Mouse (Mus musculus) intestine, embryonic 14.5 days (tissue): ENCODE data around the gene Glud1. TPM values are rescaled to one million over a fixed set of nuclear protein-coding genes. Genes with fewer than 3 reads are reported as not detected.
A peak's percentile ranks its signal among the peaks of the same experiment; 100 is the strongest.

ENCODE experiments used
- ATAC-seq: fragments of 200-750 bp; cut with Nextera tagmentation; replicated peaks from 2 replicates; pipeline ENCODE4 v1.8.0; 2017; ENCODE audit warnings: low read depth, moderate number of reproducible peaks, moderate TSS enrichment, moderate library complexity; ENCODE audit not compliant: low FRiP score, low TSS enrichment
- DNase-seq: peaks from one replicate; pipeline ENCODE4 v3.0.0-alpha.2; 2018; ENCODE audit warnings: low spot score
- H3K27ac ChIP-seq: fragments of 300-500 bp; sonication (generic); 2 replicates; pipeline ENCODE4 v1.5.1; 2014; ENCODE audit warnings: low read depth, mild to moderate bottlenecking, control low read depth
- H3K27me3 ChIP-seq: fragments of 300-500 bp; sonication (generic); replicated peaks from 2 replicates; pipeline ENCODE4 v1.6.1; 2014; ENCODE audit warnings: low read length, control low read depth; ENCODE audit not compliant: control insufficient read depth, insufficient read depth
- H3K36me3 ChIP-seq: fragments of 300-500 bp; sonication (generic); 2 replicates; pipeline ENCODE4 v1.6.1; 2014; ENCODE audit warnings: low read length, control low read depth; ENCODE audit not compliant: control insufficient read depth, insufficient read depth
- H3K4me1 ChIP-seq: fragments of 300-500 bp; sonication (generic); replicated peaks from 2 replicates; pipeline ENCODE4 v1.6.1; 2014; ENCODE audit warnings: low read length, control low read depth, mixed read lengths; ENCODE audit not compliant: control insufficient read depth, insufficient read depth
- H3K4me2 ChIP-seq: fragments of 300-500 bp; sonication (generic); 2 replicates; pipeline ENCODE4 v1.6.1; 2014; ENCODE audit warnings: low read length
- H3K4me3 ChIP-seq: fragments of 300-500 bp; sonication (generic); 2 replicates; pipeline ENCODE4 v1.5.1; 2014; ENCODE audit warnings: low read depth, low read length, control low read depth, mixed read lengths
- H3K9ac ChIP-seq: fragments of 300-500 bp; sonication (generic); 2 replicates; pipeline ENCODE4 v1.6.1; 2014; ENCODE audit warnings: mild to moderate bottlenecking, low read length
- H3K9me3 ChIP-seq: fragments of 300-500 bp; sonication (generic); 2 replicates; pipeline ENCODE4 v1.6.1; 2016; ENCODE audit warnings: low read length, control low read depth; ENCODE audit not compliant: control insufficient read depth
- WGBS: fragments of 180-500 bp; shearing (Covaris S2); extraction: QIAGEN DNeasy Blood & Tissue Kit; methylation state at CpG from one replicate; pipeline ENCODE4 v1.1.7; 2014; 5-methylcytosine and 5-hydroxymethylcytosine counted together
- polyA plus RNA-seq: library from polyadenylated mRNA; unstranded; fragments of >200 nt; fragmentation: Nextera tagmentation; extraction: Ambion mirVana; gene quantifications from 2 replicates; pipeline ENCODE4 v1.2.1, GENCODE M21; 2014

Glud1 gene
- polyA plus RNA-seq, 1 experiment from 2014 or later: 104 TPM

- DNase-seq (no peak), ATAC-seq (no peak)
- no peaks in the 10 kb centered on the region for H3K4me1 ChIP-seq
- no peak overlapping the region for H3K4me2 ChIP-seq
- no peaks in the 10 kb centered on the region for H3K9me3 ChIP-seq
- H3K36me3 ChIP-seq: peaks cover 97% of the 10 kb centered on the region
- WGBS: 82% methylated on average over 3 of the region's 3 CpGs
- H3K9ac ChIP-seq: no peak overlapping the region
- no peak overlapping the region for H3K27ac ChIP-seq
- H3K27me3 ChIP-seq: no peaks in the 10 kb centered on the region
- H3K4me3 ChIP-seq: no peak overlapping the region
Measured at GRCm38 (mm10) chr14:34331886-34332285, 21.4 kb downstream of the Glud1 start.

- WGBS: 87% methylated on average over 5 of the region's 5 CpGs
- Histone ChIP-seq H3K9ac (no peak overlapping the region), H3K27me3 (no peaks in the 10 kb centered on the region), H3K4me3 (no peak overlapping the region), H3K4me1 (no peaks in the 10 kb centered on the region), H3K9me3 (no peaks in the 10 kb centered on the region), H3K4me2 (no peak overlapping the region), H3K36me3 (peaks cover 97% of the 10 kb centered on the region), H3K27ac (no peak overlapping the region)
- ATAC-seq: no peak
- DNase-seq: no peak
Measured at GRCm38 (mm10) chr14:34332476-34332875, 21.9 kb downstream of the Glud1 start.

GRCm38 (mm10) chr14:34339446-34339845 is 28.9 kb downstream of the Glud1 start:
- Histone ChIP-seq H3K36me3 (peaks cover 93% of the 10 kb centered on the region), H3K4me1 (no peaks in the 10 kb centered on the region), H3K27ac (no peak overlapping the region), H3K4me2 (no peak overlapping the region), H3K27me3 (no peaks in the 10 kb centered on the region), H3K4me3 (no peak overlapping the region), H3K9ac (no peak overlapping the region), H3K9me3 (no peaks in the 10 kb centered on the region)
- ATAC-seq (no peak), DNase-seq (no peak)
- WGBS: 75% methylated on average over 1 of the region's 1 CpGs

- Histone ChIP-seq H3K4me2 (no peak overlapping the region), H3K36me3 (peaks cover 70% of the 10 kb centered on the region), H3K27ac (no peak overlapping the region), H3K4me1 (no peaks in the 10 kb centered on the region), H3K9ac (no peak overlapping the region), H3K27me3 (no peaks in the 10 kb centered on the region), H3K4me3 (no peak overlapping the region), H3K9me3 (no peaks in the 10 kb centered on the region)
- 87% methylated on average over 4 of the region's 4 CpGs for WGBS
- ATAC-seq (no peak), DNase-seq (no peak)
Measured at GRCm38 (mm10) chr14:34341993-34342392, 31.5 kb downstream of the Glud1 start.

- WGBS: 91% methylated on average over 4 of the region's 4 CpGs
- Histone ChIP-seq H3K36me3 (peaks cover 59% of the 10 kb centered on the region), H3K9me3 (no peaks in the 10 kb centered on the region), H3K27ac (no peak overlapping the region), H3K4me1 (no peaks in the 10 kb centered on the region), H3K9ac (no peak overlapping the region), H3K4me2 (no peak overlapping the region), H3K4me3 (no peak overlapping the region), H3K27me3 (no peaks in the 10 kb centered on the region)
- DNase-seq: no peak
- ATAC-seq: no peak
Measured at GRCm38 (mm10) chr14:34343078-34343477, 32.6 kb downstream of the Glud1 start.

- no peak overlapping the region for H3K4me3 ChIP-seq
- no peak overlapping the region for H3K9ac ChIP-seq
- H3K9me3 ChIP-seq: no peaks in the 10 kb centered on the region
- DNase-seq: no peak
- no peaks in the 10 kb centered on the region for H3K27me3 ChIP-seq
- H3K4me1 ChIP-seq: no peaks in the 10 kb centered on the region
- H3K27ac ChIP-seq: no peak overlapping the region
- H3K36me3 ChIP-seq: peaks cover 47% of the 10 kb centered on the region
- no peak overlapping the region for H3K4me2 ChIP-seq
- ATAC-seq: no peak
- whole genome bisulfite sequencing: 86% methylated on average over 5 of the region's 5 CpGs
Measured at GRCm38 (mm10) chr14:34344361-34344760, 33.8 kb downstream of the Glud1 start.

GRCm38 (mm10) chr14:34345771-34346566 is 35.4 kb downstream of the Glud1 start:
- no peak overlapping the region for H3K27ac ChIP-seq
- no peaks in the 10 kb centered on the region for H3K9me3 ChIP-seq
- no peaks in the 10 kb centered on the region for H3K4me1 ChIP-seq
- no peaks in the 10 kb centered on the region for H3K27me3 ChIP-seq
- WGBS: 55% methylated on average over 12 of the region's 12 CpGs
- no peak overlapping the region for H3K9ac ChIP-seq
- H3K36me3 ChIP-seq: peaks cover 32% of the 10 kb centered on the region
- ATAC-seq (peak; percentile 38), DNase-seq (no peak)
- H3K4me2 ChIP-seq: no peak overlapping the region
- H3K4me3 ChIP-seq: no peak overlapping the region

- Histone ChIP-seq H3K4me3 (no peak overlapping the region), H3K9ac (no peak overlapping the region), H3K4me1 (no peaks in the 10 kb centered on the region), H3K27ac (no peak overlapping the region), H3K36me3 (peaks cover 23% of the 10 kb centered on the region), H3K9me3 (no peaks in the 10 kb centered on the region), H3K4me2 (no peak overlapping the region), H3K27me3 (no peaks in the 10 kb centered on the region)
- 93% methylated on average over 5 of the region's 5 CpGs for WGBS
- ATAC-seq (no peak), DNase-seq (no peak)
Measured at GRCm38 (mm10) chr14:34347084-34347483, 36.6 kb downstream of the Glud1 start.

- DNase-seq (no peak), ATAC-seq (no peak)
- no peak overlapping the region for H3K27ac ChIP-seq
- H3K36me3 ChIP-seq: peaks cover 11% of the 10 kb centered on the region
- no peaks in the 10 kb centered on the region for H3K4me1 ChIP-seq
- H3K4me2 ChIP-seq: no peak overlapping the region
- no peak overlapping the region for H3K4me3 ChIP-seq
- no peaks in the 10 kb centered on the region for H3K27me3 ChIP-seq
- 71% methylated on average over 7 of the region's 7 CpGs for WGBS
- no peak overlapping the region for H3K9ac ChIP-seq
- no peaks in the 10 kb centered on the region for H3K9me3 ChIP-seq
Measured at GRCm38 (mm10) chr14:34348301-34348700, 37.8 kb downstream of the Glud1 start.
